Mouse (Mus musculus) embryonic fibroblast, embryonic 13.5 days (primary cell): Measurements from ENCODE around the gene Gmip.

Source experiments
- CTCF ChIP-seq: IDR thresholded peaks from 2 replicates; pipeline ENCODE4 v1.5.1; 2011; ENCODE audit warnings: mild to moderate bottlenecking, control low read depth, low read length, moderate library complexity, borderline replicate concordance; ENCODE audit not compliant: insufficient read depth
- POLR2A ChIP-seq: IDR thresholded peaks from 2 replicates; pipeline ENCODE4 v1.6.1; 2011; ENCODE audit warnings: low read depth, mild to moderate bottlenecking, control low read depth, low read length, moderate library complexity

GRCm38 (mm10) chr8:69804537-69804936 lies 3.9 kb upstream of the Gmip start:
- no peak for TF ChIP-seq CTCF
- TF ChIP-seq POLR2A, result no peak
